Mouse (Mus musculus) monocyte, adult 5-6 weeks (primary cell): ENCODE measurements around the gene Tspyl3. TPM values are rescaled to one million over a fixed set of nuclear protein-coding genes. Genes with fewer than 3 reads are reported as not detected.

Source experiments
- ATAC-seq: fragments of 153-309, 156-312 bp; replicated peaks from 2 replicates; pipeline ENCODE4 v1.8.0; 2017; ENCODE audit warnings: mild to moderate bottlenecking; ENCODE audit not compliant: low TSS enrichment, insufficient number of reproducible peaks, severe bottlenecking, poor library complexity, low FRiP score
- total RNA-seq: library from RNA; stranded (forward); fragments of 200-1000, 200-491, 200-594 nt; gene quantifications from 3 replicates; pipeline ENCODE4 v1.2.3, GENCODE M21; 2017

Gene Tspyl3
- total RNA-seq, 1 experiment from 2014 or later: 6.8 TPM

DNA sequence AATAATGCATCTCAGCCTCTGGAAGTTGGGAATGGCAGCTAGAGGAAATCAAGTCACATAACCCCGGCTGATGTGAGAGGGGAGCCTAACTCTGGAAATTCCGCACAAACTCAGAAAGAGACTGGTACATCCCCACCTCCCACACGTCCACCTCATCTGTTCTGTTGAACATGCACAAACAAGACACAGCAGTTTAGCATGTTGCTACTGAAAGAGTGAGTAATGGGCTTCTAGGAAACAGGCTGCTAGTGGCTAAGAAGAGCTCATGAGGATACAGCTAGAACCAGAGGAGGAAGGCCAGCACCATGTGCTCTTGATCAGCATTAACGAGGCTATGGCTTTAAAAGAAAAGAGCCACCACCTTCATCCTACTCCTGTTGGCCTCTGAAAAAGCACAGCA, 12.7 kb upstream of the Tspyl3 start:
- ATAC-seq: no peak

GRCm38 (mm10) chr2:153237193-153237592, 12.0 kb upstream of the Tspyl3 start:
- ATAC-seq: no peak

DNA sequence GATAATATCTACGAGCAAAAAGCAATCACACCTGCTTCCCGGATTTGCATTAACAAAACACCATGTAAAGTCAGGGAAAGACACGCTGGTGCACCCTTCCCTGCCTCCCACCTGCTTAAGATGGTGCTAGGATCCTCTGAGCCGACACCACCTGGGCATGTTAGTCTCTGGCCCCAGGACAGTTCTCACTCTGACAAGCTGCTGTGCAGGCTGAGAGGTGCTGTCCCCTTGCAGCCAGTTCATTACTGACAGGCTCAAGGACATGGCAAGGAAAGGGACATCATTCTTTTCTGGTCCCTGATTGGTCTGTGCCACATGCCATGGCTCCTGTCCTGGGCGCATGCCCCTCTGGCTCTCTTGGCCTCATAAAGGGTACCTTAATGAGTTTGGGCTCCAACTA, 3.3 kb upstream of the Tspyl3 start:
- ATAC-seq: no peak

DNA sequence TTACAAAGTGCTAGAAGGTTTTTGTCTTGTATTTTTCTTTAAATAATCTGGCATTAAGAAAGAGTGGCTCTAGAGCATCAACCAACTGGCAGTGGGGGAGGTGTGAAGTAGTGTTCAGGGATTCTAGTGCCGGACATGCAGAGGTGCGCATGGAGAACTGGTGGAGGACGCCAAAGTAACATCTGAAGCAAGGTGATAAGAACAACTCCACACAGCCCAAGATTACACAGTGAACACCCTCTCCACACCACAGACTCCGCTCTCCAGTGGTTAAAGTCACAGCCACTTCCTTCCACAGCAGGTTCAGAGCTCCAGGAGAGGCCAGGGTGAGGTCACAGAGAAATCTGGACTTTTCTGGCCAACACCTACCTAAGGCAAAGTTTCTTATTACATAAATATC, 2.7 kb upstream of the Tspyl3 start:
- no peak for ATAC-seq

DNA sequence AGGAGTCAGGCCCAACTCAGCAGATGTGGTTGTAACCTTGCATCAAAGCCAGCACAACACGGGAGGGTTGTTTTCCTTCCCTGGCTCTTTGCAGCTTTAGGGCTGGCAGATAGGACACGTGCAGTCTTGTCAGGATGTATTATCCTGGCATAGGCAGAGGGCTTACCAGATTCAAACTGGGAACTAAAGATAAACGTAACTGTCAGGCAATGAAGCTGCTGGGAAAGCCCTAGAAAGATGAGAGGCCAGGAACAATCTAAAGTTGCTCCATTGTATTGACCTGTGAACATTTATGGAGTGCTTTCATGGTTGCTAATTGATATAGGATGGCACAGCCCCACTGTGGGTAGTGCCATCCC, 333 bp upstream of the Tspyl3 start:
- no peak for ATAC-seq

GRCm38 (mm10) chr2:153222566-153222965, 2.7 kb downstream of the Tspyl3 start:
- no peak for ATAC-seq

GRCm38 (mm10) chr2:153222130-153222529, 3.1 kb downstream of the Tspyl3 start:
- ATAC-seq: no peak

GRCm38 (mm10) chr2:153221620-153222019, 3.6 kb downstream of the Tspyl3 start:
- ATAC-seq: no peak

- ATAC-seq: no peak
Observed at GRCm38 (mm10) chr2:153218516-153218915, 6.7 kb downstream of the Tspyl3 start.

DNA sequence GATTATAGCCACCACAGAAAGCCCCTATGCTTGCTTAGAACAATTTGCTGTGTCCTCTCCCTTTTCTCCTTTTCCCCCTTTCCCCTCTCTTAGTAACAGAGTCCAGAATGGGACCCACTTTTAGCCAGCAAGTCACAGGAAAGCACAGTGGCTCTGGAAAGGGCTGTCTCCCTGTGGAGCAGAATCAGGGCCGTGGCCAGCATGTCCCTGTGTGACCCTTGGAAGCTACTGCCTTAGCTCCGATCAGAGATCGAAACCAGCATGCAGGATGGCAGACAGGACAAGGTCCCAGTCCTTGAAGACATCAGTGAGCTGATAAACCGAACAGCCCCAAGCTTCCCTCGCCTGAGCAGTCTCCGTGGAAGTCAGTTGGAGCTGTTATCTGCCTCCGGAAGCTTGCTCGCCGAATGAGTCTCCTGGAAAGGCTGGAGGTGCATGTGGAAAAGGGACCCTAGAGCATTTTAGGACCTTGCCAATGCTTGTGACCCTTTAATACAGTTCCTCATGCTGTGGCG, 7.4 kb downstream of the Tspyl3 start:
- ATAC-seq: no peak

GRCm38 (mm10) chr2:153215421-153215820, 9.8 kb downstream of the Tspyl3 start:
- peak; percentile 36 for ATAC-seq

DNA sequence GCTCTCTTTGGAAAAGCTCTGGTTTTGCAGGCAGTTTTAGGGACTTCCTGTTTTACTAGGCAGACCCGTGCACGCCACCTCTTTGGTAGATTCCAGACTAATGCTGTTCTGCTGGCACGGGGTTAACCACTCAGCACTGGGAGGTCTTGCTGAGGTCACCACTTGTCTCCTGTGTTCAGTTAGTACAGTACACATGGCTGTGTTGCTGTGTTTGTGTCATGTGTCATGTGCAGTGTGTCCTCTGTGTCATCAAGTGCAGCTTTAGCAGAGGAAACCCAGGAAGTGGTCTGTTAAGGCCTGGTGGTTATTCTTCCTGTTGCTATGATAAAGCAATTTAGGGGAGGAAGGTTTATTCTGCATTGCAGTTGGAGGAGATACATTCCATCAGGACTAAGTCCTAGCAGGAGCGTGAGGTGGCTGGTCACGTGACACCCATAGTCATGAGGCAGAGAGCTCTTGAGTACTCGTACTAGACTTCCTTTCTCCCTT, 10.4 kb downstream of the Tspyl3 start:
- peak; percentile 73 for ATAC-seq

DNA sequence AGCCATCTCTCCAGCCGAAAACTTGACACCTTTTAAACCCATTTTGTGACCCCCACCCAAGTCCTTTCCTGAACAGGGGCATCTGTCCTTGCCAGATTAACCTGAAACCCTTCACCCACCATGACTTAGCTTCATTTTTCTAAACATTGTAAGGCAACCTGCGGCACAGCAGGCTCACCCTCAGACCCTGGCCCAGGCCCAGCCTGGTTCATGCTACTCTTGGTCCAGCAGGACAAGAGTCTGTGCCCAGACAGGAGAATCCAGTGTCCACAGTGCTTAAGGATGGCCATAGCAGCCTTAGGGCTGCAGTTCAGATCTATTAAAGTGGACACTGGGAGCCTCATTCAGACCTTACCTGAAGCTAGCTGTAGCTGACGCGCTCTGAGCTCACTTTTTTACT, 11.9 kb downstream of the Tspyl3 start:
- no peak for ATAC-seq

GRCm38 (mm10) chr2:153211451-153211850, 13.8 kb downstream of the Tspyl3 start:
- ATAC-seq: no peak

- no peak for ATAC-seq
Observed at GRCm38 (mm10) chr2:153209286-153209685, 16.0 kb downstream of the Tspyl3 start.

DNA sequence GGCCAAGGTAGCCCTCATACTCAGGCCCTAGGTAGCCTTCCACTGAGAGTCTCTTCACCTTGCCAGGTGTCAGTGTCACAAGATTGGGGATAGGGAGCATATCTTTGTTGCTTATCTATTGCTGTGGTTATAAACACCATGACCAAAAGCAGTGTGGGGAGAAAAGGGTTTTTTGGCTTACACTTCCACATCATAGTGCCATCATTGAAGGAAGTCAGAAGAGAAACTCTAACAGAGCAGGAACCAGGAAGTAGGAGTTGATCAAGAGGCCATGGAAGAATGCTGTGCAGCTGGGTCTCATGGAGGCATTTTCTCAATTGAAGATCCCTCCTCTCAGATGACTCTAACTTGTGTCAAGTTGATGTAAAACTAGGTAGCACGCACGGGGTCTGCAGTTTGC, 17.1 kb downstream of the Tspyl3 start:
- no peak for ATAC-seq

GRCm38 (mm10) chr2:153202766-153203165, 22.5 kb downstream of the Tspyl3 start:
- no peak for ATAC-seq

DNA sequence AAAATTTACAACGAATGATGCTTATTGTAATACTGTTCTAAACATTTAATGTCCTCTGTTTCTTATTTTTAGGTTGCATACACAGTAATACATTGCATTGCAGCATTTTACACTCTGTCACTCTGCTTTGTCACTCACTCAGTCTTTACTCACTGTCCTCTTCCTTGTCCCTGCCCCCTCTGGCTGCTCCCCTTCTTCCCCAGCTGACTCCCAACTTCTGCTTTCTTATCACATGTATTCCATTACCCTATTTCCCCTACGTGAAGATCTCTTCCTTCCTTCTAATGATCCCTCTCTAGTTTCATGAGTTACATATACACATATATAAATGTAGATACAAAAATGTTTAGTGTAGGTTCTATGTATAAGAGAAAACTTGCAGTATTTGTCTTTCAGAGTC, 26.1 kb downstream of the Tspyl3 start:
- peak; percentile 57 for ATAC-seq

- ATAC-seq: peak; percentile 82
Observed at GRCm38 (mm10) chr2:153198485-153198884, 26.8 kb downstream of the Tspyl3 start.

- no peak for ATAC-seq
Observed at GRCm38 (mm10) chr2:153194255-153194654, 31.0 kb downstream of the Tspyl3 start.

DNA sequence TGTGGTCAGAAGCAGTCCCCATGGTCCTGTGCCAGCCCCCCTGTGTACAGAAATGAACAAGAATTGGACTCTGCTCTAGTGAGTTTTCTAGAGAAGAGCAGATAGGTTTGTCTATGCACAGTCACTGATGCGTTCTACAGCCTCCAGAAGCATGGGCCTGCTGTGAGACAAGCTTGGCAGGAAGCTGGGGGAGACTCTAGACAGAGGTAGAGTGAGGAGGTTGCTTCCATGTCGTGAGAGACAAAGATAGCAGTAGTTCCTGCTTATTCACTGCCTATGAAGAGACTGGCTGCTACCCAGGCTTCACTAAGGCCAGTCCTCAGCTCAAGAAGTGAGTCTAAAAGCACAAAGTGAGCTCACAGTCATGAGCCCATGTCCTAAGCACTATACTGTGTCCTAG, 34.0 kb downstream of the Tspyl3 start:
- ATAC-seq: no peak
